19 mouse cellular contexts compared by ENCODE assay signal in genomic region chr7:24410123-24410522, GRCm38 (mm10). TPM values are rescaled to one million over a fixed set of nuclear protein-coding genes. Genes with fewer than 3 reads are reported as not detected.
"Had no signal": no experiment of that assay in that cellular context is flagged by ENCODE, and none has a peak within 500 bp of the region (broad histone marks: within the 10 kb centered on the region; RNA-seq: fewer than 3 reads in every experiment).

No protein-coding gene starts in this region.

- H3K9ac ChIP-seq: neural tube, embryonic 13.5 days; neural tube, embryonic 15.5 days; stomach, embryonic 15.5 days had no signal

- H3K4me2 ChIP-seq: neural tube, embryonic 13.5 days; neural tube, embryonic 15.5 days; stomach, embryonic 15.5 days had no signal

- H3K4me3 ChIP-seq: neural tube, embryonic 13.5 days; neural tube, embryonic 15.5 days; stomach, embryonic 15.5 days had no signal

- DNase-seq: retina, postnatal 1 day; right cerebral cortex, adult 18-20 months; right cerebral cortex, postnatal 14 days; right cerebral cortex, postnatal 25 days; right cerebral cortex, postnatal 4 days; spleen, adult 18-20 months; thymus, adult 18-20 months; thymus, adult 2 months; thymus, postnatal 14 days; thymus, postnatal 25 days; thymus, postnatal 36 days; thymus, postnatal 4 days had no signal

- H3K9me3 ChIP-seq: neural tube, embryonic 13.5 days; neural tube, embryonic 15.5 days; stomach, embryonic 15.5 days had no signal

- H3K27ac ChIP-seq: neural tube, embryonic 13.5 days; neural tube, embryonic 15.5 days; stomach, embryonic 15.5 days; stomach, postnatal 0 days had no signal

- H3K4me1 ChIP-seq: stomach, embryonic 15.5 days had no signal

- H3K27me3 ChIP-seq: neural tube, embryonic 13.5 days; neural tube, embryonic 15.5 days; stomach, embryonic 15.5 days had no signal

RNA-seq across cellular contexts. Expression of gene Irgc1, which starts 42.0 kb away (rescaled TPM):
- polyA plus RNA-seq: neural tube, embryonic 13.5 days; neural tube, embryonic 14.5 days; neural tube, embryonic 15.5 days; stomach, embryonic 14.5 days; stomach, embryonic 15.5 days had no signal

RNA-seq across cellular contexts. Expression of gene Plaur, which starts 52.2 kb away (rescaled TPM):
- polyA plus RNA-seq: testis, adult 2 months had no signal
